Mouse (Mus musculus) hindbrain, embryonic 16.5 days (tissue): ENCODE results near the gene Mgst3. TPM values are rescaled to one million over a fixed set of nuclear protein-coding genes. Genes with fewer than 3 reads are reported as not detected.

Source experiments
- ATAC-seq: fragments of 200-750 bp; cut with Nextera tagmentation; 2 replicates; pipeline ENCODE4 v1.8.0; 2017; ENCODE audit warnings: moderate TSS enrichment, moderate library complexity
- H3K27ac ChIP-seq: fragments of 300-500 bp; sonication (generic); 2 replicates; pipeline ENCODE4 v1.5.1; 2014; ENCODE audit warnings: low read depth, mild to moderate bottlenecking, control low read depth, low read length, moderate library complexity
- H3K27me3 ChIP-seq: fragments of 300-500 bp; sonication (generic); replicated peaks from 2 replicates; pipeline ENCODE4 v1.6.1; 2014; ENCODE audit warnings: low read length; ENCODE audit not compliant: control insufficient read depth, insufficient read depth
- H3K36me3 ChIP-seq: fragments of 300-500 bp; sonication (generic); 2 replicates; pipeline ENCODE4 v1.6.1; 2014; ENCODE audit warnings: mild to moderate bottlenecking, low read length, moderate library complexity, mixed read lengths; ENCODE audit not compliant: control insufficient read depth, insufficient read depth
- H3K4me1 ChIP-seq: fragments of 300-500 bp; sonication (generic); 2 replicates; pipeline ENCODE4 v1.6.1; 2014; ENCODE audit warnings: low read depth, low read length; ENCODE audit not compliant: control insufficient read depth, insufficient read depth
- H3K4me2 ChIP-seq: fragments of 300-500 bp; sonication (generic); 2 replicates; pipeline ENCODE4 v1.6.1; 2014; ENCODE audit warnings: mild to moderate bottlenecking, low read length, control low read depth, moderate library complexity
- H3K4me3 ChIP-seq: fragments of 300-500 bp; sonication (generic); 2 replicates; pipeline ENCODE4 v1.5.1; 2014; ENCODE audit warnings: mild to moderate bottlenecking, low read length, control low read depth, moderate library complexity
- H3K9ac ChIP-seq: fragments of 300-500 bp; sonication (generic); 2 replicates; pipeline ENCODE4 v1.6.1; 2014; ENCODE audit warnings: low read depth, mild to moderate bottlenecking, control low read depth, low read length, moderate library complexity
- H3K9me3 ChIP-seq: fragments of 300-500 bp; sonication (generic); 2 replicates; pipeline ENCODE4 v1.6.1; 2014; ENCODE audit warnings: mild to moderate bottlenecking, low read length, moderate library complexity; ENCODE audit not compliant: control insufficient read depth
- WGBS: fragments of 180-500 bp; shearing (Covaris S2); extraction: QIAGEN DNeasy Blood & Tissue Kit; methylation state at CpG from one replicate; pipeline ENCODE4 v1.1.7; 2014; 5-methylcytosine and 5-hydroxymethylcytosine counted together
- polyA plus RNA-seq: library from polyadenylated mRNA; unstranded; fragments of >200 nt; fragmentation: Nextera tagmentation; extraction: Ambion mirVana; gene quantifications from 2 replicates; pipeline ENCODE4 v1.2.1, GENCODE M21; 2015

Mgst3 gene
- 202 and 237 TPM in 2 replicates for polyA plus RNA-seq

DNA sequence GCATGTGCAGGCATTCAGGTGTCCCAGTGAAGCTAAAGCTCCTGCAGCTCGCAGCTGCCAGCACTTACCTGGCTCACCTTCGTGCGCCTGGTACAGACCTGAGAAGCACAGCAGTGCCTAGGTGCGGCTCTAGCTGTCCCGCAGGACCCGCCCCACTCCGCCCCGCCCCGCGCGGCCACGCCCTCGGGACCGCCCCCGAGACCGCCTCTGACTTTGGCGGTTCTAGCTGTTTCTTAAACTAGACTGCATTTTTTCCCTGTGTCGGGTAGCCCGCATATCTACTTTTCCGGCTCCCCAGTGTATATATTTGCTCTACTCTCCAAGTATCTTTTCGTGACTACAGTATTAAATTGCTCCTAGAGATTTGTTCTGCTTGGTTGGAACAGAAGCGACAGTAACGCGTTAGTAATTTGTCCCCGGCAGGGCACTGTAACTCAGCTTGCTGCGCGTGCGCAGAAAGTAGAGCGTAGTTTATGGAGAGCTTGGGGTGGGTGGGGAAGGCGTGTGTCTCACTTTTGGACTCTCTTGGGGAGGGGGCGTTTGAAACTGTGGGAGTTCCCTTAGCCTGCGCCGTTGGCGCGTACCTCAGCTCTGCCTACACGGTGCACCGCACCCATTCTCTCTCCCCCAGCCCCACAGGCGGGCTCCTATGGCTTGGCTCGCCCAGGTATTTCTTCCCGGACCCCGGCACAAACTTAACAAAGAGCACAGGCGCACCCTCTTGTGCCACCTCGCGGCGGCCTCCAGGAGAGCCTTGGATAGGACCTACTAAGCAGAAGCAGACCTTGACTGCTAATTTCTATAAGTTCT is at the start of gene Mgst3:
TSS of gene Mgst3 (minus strand) at position 159 of the 810 bp plus-strand sequence.
- Histone ChIP-seq H3K9me3 (no peaks in the 10 kb centered on the region), H3K27me3 (no peaks in the 10 kb centered on the region), H3K36me3 (no peaks in the 10 kb centered on the region), H3K27ac (peak within 1 kb of the TSS; percentile 82), H3K9ac (peak within 1 kb of the TSS; percentile 76), H3K4me3 (peak within 1 kb of the TSS; percentile 77), H3K4me2 (peak within 1 kb of the TSS; percentile 90), H3K4me1 (peaks cover 6% of the 10 kb centered on the region)
- ATAC-seq, result peak; percentile 96
- WGBS, result under 1% methylated on average over 45 of the region's 45 CpGs

DNA sequence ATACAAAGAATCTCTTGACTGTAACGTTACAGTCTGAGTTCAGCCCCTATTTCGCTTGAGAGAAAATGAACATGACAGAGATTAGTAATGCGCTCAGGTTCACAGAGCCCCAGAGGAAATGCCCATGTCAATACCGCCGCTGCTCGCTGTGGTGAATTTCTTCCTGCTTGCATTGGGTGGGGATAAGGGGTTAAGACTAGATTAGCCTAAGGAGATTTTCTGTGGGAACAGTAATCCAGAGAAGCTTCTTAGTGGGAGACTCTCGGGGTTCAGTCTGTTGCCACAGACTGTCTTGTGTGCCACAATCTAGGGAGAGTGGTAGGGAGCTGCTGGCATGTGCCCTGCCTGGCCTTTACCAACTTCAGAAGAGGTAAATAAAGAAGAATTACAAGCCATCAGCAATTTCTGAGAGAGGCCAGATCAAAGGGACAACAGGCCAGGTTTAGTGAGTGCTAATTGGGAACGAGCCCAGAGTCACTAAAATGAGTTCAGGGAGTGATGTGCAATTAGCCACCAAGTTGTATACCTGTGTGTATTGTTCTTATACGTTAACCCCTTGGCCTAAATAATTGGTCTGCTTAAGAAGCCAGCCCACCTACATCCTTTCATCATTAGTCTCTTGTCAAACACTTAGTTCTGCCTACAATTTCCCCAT is 44.7 kb upstream of the Mgst3 start:
- no peak overlapping the region for H3K27ac ChIP-seq
- no peaks in the 10 kb centered on the region for H3K27me3 ChIP-seq
- H3K4me1 ChIP-seq, result no peaks in the 10 kb centered on the region
- WGBS, result 69% methylated on average over 9 of the region's 9 CpGs
- no peak overlapping the region for H3K4me3 ChIP-seq
- no peak for ATAC-seq
- H3K9me3 ChIP-seq, result no peaks in the 10 kb centered on the region
- no peak overlapping the region for H3K4me2 ChIP-seq
- H3K9ac ChIP-seq, result no peak overlapping the region
- no peaks in the 10 kb centered on the region for H3K36me3 ChIP-seq

DNA sequence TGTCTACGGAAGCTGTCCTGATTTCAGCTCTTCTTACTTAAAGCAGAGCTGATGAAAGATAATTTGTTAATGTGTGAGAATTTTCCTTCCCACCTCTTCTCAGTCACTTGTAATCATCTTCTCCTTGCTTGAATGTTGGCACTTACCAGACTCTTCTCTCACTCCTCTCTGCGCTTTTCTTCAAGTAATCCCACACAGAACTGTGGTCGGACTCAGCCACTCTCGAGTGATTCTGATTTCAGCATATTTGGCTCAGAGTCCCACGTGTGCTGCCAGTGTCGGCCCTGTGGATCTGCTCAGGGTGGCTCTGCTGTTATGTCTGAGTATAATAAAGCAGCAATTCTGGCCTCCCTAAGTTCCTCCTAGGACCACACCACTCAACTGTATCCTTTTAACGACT is 43.5 kb upstream of the Mgst3 start:
- H3K4me1 ChIP-seq, result no peaks in the 10 kb centered on the region
- no peak for ATAC-seq
- no peak overlapping the region for H3K27ac ChIP-seq
- H3K27me3 ChIP-seq, result no peaks in the 10 kb centered on the region
- no peak overlapping the region for H3K4me2 ChIP-seq
- H3K36me3 ChIP-seq, result no peaks in the 10 kb centered on the region
- H3K9me3 ChIP-seq, result no peaks in the 10 kb centered on the region
- WGBS, result 80% methylated on average over 7 of the region's 7 CpGs
- no peak overlapping the region for H3K4me3 ChIP-seq
- no peak overlapping the region for H3K9ac ChIP-seq

DNA sequence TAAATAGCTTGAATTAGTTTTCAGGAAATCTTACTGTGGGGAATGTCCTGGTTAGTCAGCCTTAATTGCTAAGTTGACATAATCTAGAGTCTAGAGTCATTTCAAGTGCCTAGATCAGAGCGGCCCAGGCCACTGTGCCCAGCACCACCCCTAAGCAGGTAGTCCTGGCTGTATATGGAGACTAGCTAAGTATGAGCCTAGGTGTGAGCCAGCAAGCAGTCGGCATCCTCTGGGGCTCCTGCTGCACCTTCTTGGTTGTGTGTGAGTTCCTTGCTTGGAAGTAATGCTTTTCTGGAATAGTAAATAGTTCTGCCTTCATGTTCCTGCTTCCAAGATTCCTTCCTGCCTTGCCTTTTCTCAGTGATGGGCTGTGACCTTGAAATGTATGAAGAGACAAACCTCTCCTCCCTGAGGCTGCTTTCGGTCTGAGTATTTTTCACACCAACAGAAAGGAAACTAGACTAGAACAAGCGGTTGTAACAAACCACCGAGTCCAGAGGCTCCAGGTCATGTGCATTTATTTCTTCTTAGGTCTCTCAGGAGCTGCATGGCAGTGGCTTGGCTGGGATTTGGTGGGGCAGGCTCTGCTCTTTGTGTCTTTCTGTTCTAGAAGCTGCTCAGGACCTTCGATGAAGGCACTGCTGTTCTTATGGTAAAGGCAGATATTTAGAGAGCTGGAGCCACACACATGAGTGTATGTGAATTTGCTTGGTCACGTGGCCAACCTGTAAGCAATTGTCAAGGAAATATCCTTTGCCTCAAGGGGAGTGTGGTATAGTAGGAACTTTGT is 42.7 kb upstream of the Mgst3 start:
- Histone ChIP-seq H3K36me3 (no peaks in the 10 kb centered on the region), H3K9ac (no peak overlapping the region), H3K9me3 (no peaks in the 10 kb centered on the region), H3K27me3 (no peaks in the 10 kb centered on the region), H3K4me1 (no peaks in the 10 kb centered on the region), H3K27ac (no peak overlapping the region), H3K4me3 (no peak overlapping the region), H3K4me2 (no peak overlapping the region)
- no peak for ATAC-seq
- WGBS, result 88% methylated on average over 7 of the region's 7 CpGs

DNA sequence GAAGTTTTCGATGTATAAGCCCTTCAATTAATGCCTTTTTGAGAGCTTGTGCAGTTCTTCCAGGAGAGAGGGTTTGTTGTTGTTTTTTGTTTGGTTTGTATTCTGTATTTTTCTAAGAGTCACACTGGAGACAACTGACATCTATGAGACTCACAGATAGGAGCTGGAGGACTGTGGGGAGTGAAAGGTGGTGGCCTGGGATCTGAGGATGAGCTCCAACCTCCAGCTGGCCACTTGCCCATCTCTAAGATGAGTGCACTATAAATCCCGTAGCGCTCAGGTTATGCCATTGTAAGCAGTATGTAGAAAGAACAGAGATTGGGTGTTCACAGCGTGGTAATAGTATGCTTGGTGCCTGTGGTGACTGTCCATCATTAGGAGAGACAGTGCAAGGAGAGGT is 41.3 kb upstream of the Mgst3 start:
- no peak overlapping the region for H3K4me2 ChIP-seq
- H3K36me3 ChIP-seq, result no peaks in the 10 kb centered on the region
- ATAC-seq, result no peak
- no peaks in the 10 kb centered on the region for H3K27me3 ChIP-seq
- H3K4me1 ChIP-seq, result no peaks in the 10 kb centered on the region
- no peak overlapping the region for H3K4me3 ChIP-seq
- 87% methylated on average over 4 of the region's 4 CpGs for WGBS
- H3K9ac ChIP-seq, result no peak overlapping the region
- no peaks in the 10 kb centered on the region for H3K9me3 ChIP-seq
- H3K27ac ChIP-seq, result no peak overlapping the region

DNA sequence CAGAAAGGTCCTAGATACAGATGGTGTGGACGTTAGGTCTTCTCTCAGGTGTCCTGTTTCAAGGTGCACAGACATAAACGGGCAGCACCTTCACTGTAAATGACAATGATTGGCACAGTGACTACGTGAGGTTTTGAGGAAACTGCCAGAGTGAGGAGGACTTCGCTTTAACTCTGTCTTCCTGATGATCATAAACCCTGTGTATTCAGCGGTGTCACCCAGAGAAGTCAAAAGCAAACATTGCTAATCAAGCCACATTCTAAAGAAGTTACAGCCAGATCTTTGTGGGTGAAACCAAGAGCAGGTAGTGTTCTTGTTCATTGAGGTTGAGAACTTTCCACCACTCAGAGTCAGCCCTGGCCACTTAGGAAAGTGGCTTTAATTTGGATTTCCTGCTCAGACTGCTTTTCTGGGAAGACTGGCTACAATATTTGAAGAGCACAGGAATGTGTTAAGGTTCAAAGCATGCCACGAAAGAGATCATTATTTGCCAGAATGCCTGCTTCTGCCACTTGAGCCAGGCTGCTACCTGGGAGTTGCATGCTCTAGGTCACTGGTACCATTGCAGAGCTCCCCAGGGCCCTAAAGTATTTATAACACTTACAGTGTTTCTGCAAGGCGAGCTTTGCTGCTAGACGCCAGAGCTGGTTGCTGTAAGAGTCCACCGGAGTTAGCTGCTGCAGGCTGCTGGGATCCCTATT is 37.5 kb upstream of the Mgst3 start:
- no peak overlapping the region for H3K9ac ChIP-seq
- no peak overlapping the region for H3K27ac ChIP-seq
- ATAC-seq, result no peak
- no peak overlapping the region for H3K4me3 ChIP-seq
- H3K4me1 ChIP-seq, result no peaks in the 10 kb centered on the region
- no peak overlapping the region for H3K4me2 ChIP-seq
- no peaks in the 10 kb centered on the region for H3K27me3 ChIP-seq
- no peaks in the 10 kb centered on the region for H3K9me3 ChIP-seq
- 71% methylated on average over 9 of the region's 9 CpGs for WGBS
- H3K36me3 ChIP-seq, result no peaks in the 10 kb centered on the region

DNA sequence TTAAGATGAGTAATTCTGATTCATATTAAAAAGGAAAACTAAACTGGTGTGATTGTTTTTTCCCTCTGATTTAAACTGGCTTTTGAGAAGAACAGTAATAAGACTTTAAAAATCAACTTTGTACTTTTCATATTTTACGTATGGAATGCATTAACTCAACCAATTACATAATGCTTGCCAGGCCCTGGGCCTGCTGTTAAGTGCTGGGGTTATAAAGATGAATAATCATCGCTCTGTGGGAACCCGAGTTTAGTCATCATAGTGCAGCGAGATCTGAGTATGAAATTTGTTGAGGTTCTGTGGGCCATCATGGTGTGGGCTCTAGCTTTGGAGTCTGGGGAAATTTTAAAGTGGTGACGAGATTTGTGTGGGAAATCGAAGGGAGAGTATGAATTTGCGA is 33.0 kb upstream of the Mgst3 start:
- no peaks in the 10 kb centered on the region for H3K4me1 ChIP-seq
- no peaks in the 10 kb centered on the region for H3K36me3 ChIP-seq
- no peak overlapping the region for H3K9ac ChIP-seq
- no peak overlapping the region for H3K27ac ChIP-seq
- H3K9me3 ChIP-seq, result no peaks in the 10 kb centered on the region
- no peak overlapping the region for H3K4me2 ChIP-seq
- 80% methylated on average over 7 of the region's 7 CpGs for WGBS
- no peak overlapping the region for H3K4me3 ChIP-seq
- no peak for ATAC-seq
- H3K27me3 ChIP-seq, result no peaks in the 10 kb centered on the region

DNA sequence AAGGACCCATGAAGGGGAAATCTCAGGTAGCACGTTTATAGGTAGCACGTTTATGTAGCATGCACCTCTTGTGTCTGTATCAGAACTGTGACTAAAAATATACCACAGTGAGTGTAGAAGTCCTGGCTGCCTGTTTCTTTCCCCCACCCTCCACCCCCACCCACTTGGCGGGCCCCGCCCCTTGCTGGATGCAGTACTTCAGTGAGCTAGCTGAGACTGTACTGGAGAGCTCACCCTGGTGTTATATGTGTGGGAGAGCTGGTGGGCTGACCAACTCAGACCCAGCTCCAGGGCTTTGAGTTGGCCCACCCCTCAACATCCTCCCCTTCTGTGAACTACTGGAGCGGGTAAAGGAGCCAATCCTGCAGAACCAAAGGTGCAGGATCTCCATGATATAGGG is 31.9 kb upstream of the Mgst3 start:
- no peak for ATAC-seq
- H3K4me1 ChIP-seq, result no peaks in the 10 kb centered on the region
- WGBS, result 84% methylated on average over 5 of the region's 5 CpGs
- no peaks in the 10 kb centered on the region for H3K27me3 ChIP-seq
- H3K4me3 ChIP-seq, result no peak overlapping the region
- no peak overlapping the region for H3K9ac ChIP-seq
- no peak overlapping the region for H3K27ac ChIP-seq
- no peak overlapping the region for H3K4me2 ChIP-seq
- no peaks in the 10 kb centered on the region for H3K9me3 ChIP-seq
- no peaks in the 10 kb centered on the region for H3K36me3 ChIP-seq
